Mouse (Mus musculus): ENCODE results near the gene Ythdf2.

Ythdf2 gene

DNA sequence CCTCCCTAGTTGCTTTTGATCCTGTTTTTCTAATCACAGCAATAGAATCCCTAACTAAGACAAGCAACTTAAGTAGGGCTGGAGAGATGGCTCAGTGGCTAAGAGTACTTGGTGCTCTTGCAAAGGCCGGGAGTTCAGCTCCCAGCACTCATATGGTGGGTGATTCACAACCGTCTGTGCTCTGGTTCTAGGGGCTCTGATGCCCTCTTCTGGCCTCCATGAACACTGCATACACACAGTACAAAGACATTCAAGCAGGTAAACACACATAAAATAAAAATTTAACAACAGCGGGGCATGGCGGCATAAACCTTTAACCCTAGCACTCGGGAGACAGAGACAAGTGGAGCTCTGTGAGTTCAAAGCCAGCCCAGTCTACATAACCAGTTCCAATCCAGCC is 65.9 kb downstream of the Ythdf2 start:
- DNase-seq (ENCODE audit: low spot score): no peak

DNA sequence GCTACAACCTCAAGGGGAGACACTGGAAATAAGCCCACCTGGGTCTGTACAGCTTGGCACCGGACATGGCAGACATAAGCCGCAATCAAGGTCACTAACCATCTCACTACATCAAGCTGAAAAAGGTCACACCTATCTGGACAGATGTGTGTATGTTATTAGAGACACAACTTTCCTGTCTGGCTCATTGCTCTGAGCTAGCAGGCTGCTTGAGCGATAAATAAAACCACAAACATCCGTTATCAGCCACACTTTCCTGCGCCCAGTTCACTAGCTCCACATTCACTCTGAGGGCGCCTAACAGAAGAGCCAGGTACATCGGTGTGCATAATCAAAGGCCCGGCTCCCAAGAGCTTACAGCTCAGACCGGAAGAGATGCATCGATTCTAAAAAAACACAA is 67.0 kb downstream of the Ythdf2 start:
- no peak for DNase-seq (ENCODE audit: low spot score)

DNA sequence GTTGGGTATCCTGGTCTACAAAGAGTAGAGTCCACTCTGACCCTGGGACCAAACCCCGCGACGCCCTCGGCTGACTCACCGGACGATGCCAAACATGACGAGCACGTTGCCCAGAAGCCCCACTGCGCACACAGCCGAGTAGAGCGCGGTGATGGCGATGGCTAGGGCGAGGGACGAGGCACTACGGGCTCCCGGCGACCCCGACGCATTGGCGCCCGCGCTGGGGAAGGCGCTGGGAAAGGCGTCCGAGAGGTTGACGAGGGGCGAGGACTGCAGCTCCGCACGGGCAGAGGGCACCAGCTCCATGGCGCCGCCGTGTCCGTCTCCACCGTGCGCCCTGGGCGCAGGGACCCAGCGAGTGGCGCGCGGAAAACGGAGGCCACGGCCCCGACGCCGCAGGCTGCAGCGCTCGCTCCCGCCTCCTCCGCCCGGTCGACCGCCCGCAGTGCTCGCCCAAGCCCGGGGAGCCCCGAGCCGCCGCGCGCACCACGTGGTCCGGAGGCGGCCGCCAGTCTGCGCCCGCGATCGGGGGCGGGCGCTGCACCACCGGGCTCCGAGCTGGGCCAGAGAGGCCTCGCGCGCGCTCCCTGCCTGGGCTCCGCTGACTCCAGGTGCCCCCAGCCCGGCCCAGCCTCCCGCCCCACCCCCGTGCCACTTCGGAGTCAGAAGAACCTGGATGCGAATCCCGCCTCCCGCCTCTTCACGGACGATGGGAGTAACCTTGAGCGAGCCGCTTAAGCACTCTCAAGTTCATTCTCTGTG is 67.8 kb downstream of the Ythdf2 start, which contains the start of gene Oprd1:
Gene Oprd1, minus strand, starts transcription at position 407 of the 762 bp plus-strand sequence.
- DNase-seq (ENCODE audit: low spot score): peak; percentile 33

DNA sequence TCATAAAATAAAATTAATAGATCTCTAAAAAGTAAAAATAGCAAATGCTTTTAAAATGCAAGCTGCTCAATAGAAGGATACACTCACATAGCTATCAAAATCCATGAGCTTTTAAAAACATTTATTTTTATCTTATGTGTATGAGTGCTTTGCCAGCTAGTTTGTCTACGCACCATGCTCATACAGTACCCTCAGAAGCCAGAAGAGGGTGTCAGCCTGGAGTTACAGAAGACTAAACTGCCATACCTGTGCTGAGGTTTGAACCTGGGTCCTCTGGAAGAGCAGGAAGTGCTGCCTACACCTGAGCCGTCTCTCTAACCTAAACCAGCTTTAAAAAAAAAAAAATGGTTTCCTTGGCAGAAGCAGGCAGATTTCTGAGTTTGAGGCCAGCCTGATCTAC is 73.5 kb downstream of the Ythdf2 start:
- DNase-seq (ENCODE audit: low spot score): no peak

DNA sequence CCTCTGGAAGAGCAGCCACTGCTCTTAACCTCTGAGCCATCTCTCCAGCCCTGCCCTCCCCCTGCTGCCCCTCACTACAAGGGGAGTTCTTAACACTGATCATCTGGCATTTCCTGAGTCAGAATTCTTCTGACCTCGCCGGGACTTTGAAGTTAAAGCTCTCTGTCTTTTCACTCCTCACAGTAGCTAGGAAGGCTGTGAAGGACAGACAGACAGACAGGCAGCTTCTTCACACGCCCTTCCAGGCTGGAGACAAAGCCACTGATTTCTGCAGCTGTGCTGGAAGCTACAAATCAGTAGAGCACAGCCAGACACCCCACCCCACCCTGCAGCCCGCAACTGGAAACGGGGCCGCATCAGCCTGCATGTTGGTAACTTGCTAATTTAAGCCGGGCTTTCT is 75.1 kb downstream of the Ythdf2 start:
- no peak for DNase-seq (ENCODE audit: low spot score)
